Mouse (Mus musculus): ENCODE results near the gene Fcrl1.

DNA sequence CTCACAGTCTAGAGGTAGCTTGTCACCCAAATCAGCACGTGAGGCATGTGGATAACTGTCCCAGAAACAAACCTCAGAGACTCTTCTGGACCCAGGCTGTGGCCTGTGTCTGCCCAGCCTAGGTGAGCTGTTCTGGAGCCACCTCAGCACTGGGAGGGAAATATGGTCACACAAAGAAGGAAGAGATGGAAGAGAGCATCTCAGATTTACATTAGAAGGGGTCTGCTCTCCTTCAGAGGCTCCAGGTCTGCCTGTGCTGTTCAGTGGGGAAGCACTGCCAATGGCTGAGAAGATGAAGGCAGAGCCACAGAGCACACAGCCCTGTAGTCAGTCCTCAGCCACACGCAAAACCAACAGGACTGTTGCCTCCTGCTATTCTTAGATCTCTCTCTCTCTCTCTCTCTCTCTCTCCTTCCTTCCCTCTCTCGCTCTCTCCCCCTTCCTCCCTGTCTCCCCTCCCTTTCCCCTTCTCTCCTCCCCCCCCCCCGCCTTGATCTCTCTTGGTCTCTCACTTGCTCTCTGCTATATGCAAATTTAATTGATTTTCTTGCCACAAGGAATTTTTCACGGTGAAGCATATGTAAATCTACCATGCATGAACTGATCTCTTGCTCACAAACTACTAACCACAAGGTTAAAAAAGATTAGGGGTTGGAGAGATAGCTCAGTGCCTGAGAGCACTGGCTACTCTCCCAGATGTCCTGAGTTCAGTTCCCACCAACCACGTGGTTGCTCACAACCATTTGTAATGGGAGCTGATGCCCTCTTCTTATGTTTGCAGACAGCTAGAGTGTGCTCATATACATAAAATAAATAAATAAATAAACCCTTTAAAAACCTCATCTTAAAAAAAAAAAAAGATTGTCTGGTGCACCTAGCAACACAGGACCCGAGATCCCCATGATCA lies 5.9 kb downstream of the Fcrl1 start:
- TF ChIP-seq POLR2A (IDR thresholded peaks at IDR 0.05; ENCODE audit: low read depth, low read length) = no peak
- no peak for TF ChIP-seq CTCF (IDR thresholded peaks at IDR 0.05; ENCODE audit: extremely low read depth, insufficient read depth, insufficient read length, insufficient replicate concordance)

Data from spleen, adult 2 months (tissue).